Mouse (Mus musculus) spleen, adult 12 weeks (tissue): ENCODE measurements around the gene Cc2d2a.

Experiments used
- DNase-seq: peaks from one replicate; pipeline ENCODE4 v3.0.0; 2022; ENCODE audit warnings: low spot score

Cc2d2a gene

GRCm38 (mm10) chr5:43728375-43729165 lies 66.4 kb downstream of the Cc2d2a start:
- no peak for DNase-seq

GRCm38 (mm10) chr5:43732381-43732780 lies 70.2 kb downstream of the Cc2d2a start:
- DNase-seq = no peak

- DNase-seq = no peak
These were observed 82.0 kb downstream of the Cc2d2a start for GRCm38 (mm10) chr5:43744187-43744586.

- no peak for DNase-seq
These were observed 83.0 kb downstream of the Cc2d2a start for GRCm38 (mm10) chr5:43745156-43745555.

GRCm38 (mm10) chr5:43748039-43748438 lies 85.9 kb downstream of the Cc2d2a start:
- DNase-seq = no peak

- DNase-seq = no peak
These were observed 86.9 kb downstream of the Cc2d2a start for GRCm38 (mm10) chr5:43749092-43749491.

- DNase-seq = no peak
These were observed 108.6 kb downstream of the Cc2d2a start for GRCm38 (mm10) chr5:43770618-43771354.

- no peak for DNase-seq
These were observed 109.4 kb downstream of the Cc2d2a start for GRCm38 (mm10) chr5:43771555-43771954.

- DNase-seq = no peak
These were observed 114.3 kb downstream of the Cc2d2a start for GRCm38 (mm10) chr5:43776407-43776806.

GRCm38 (mm10) chr5:43776993-43777392 lies 114.8 kb downstream of the Cc2d2a start:
- no peak for DNase-seq

- no peak for DNase-seq
These were observed 116.4 kb downstream of the Cc2d2a start for GRCm38 (mm10) chr5:43778583-43778982.

GRCm38 (mm10) chr5:43781423-43781976 lies 119.4 kb downstream of the Cc2d2a start:
- no peak for DNase-seq

- peak; percentile 72 for DNase-seq
These were observed 120.1 kb downstream of the Cc2d2a start for GRCm38 (mm10) chr5:43781977-43782930.

GRCm38 (mm10) chr5:43783996-43784395 lies 121.8 kb downstream of the Cc2d2a start:
- DNase-seq = no peak

- DNase-seq = no peak
These were observed 124.5 kb downstream of the Cc2d2a start for GRCm38 (mm10) chr5:43786607-43787006.

- no peak for DNase-seq
These were observed 126.0 kb downstream of the Cc2d2a start for GRCm38 (mm10) chr5:43787976-43788752.
